Mouse (Mus musculus) bone marrow, adult 2 months (tissue): ENCODE measurements around the gene Ifna14.
"Not testable (repeated sequence)": the region's sequence is repeated elsewhere in the genome, so short reads cannot be mapped to it uniquely, and the experiment has no call there.

Experiments
- CTCF ChIP-seq: fragments of 200-500 bp; IDR thresholded peaks from 2 replicates; pipeline ENCODE4 v1.5.1; 2011; ENCODE audit warnings: low read length, control low read depth; ENCODE audit not compliant: control insufficient read depth, insufficient read depth
- POLR2A ChIP-seq: fragments of 200-500 bp; IDR thresholded peaks from 2 replicates; pipeline ENCODE4 v1.6.1; 2011; ENCODE audit warnings: low read depth, mild to moderate bottlenecking, control low read depth, low read length, borderline replicate concordance; ENCODE audit not compliant: control insufficient read depth

DNA sequence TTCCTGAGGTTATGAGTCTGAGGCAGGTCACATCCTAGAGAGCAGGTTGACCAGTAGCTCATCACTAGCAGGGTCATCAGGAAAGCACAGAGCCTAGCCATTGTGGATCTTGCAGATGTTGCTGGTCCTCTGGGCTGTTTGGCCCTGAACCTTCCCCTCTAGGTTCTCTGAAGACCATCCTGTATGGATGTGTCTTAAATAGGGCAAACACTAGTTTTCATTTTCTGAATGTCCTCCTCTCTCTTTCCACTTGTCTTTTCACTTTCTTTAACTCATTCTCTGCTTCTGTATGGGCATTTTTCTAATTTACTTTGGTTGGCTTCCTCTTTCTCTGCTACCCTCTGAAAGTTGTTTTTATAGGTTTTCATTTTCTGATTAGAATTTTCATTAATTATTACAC lies 13.5 kb downstream of the Ifna14 start, which contains the start of gene Ifna15:
- not testable (repeated sequence) for TF ChIP-seq CTCF, POLR2A
